In the genomic region with DNA sequence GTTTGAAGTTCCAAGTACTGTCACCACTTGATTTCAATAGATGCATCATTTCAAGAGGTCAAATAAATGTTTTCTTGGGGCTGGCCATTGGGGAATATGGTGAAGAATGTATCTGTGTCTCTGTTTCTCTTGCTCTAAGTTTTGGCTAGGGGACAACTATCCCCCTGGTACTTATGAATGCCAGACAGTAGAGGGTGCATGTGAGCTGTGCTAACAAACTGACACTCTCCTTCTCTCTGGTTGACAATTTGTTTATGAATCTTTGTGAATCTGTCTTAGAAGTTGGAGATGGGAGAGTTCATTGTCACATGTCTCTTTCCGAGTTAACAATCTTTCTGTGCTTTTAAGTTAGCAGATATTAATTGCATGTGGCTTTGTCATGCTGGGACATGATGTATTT, we compare ENCODE assay signal across 12 mouse cellular contexts. TPM values are rescaled to one million over a fixed set of nuclear protein-coding genes. Genes with fewer than 3 reads are reported as not detected.
DNase-seq lines count a peak whose midpoint lies in the region; ATAC-seq and TF ChIP-seq lines count a peak whose summit lies in the region.
"Had no signal": no experiment of that assay in that cellular context is flagged by ENCODE, and none has a peak within 500 bp of the region (broad histone marks: within the 10 kb centered on the region; RNA-seq: fewer than 3 reads in every experiment).

No protein-coding gene starts in this region.

- peak; percentile 86 for ATAC-seq in frontal cortex, adult (ENCODE audit: low TSS enrichment)
- ATAC-seq in limb, embryonic 14.5 days (ENCODE audit: low FRiP score, low read depth) = no peak
- no peak for ATAC-seq in activated CD4-positive, CD25-positive, alpha-beta regulatory T cell, adult 4 months

- H3K4me3 ChIP-seq in limb, embryonic 14.5 days (replicated peaks; ENCODE audit: low read length) = no peak overlapping the region
- no peak overlapping the region for H3K4me3 ChIP-seq in limb, embryonic 10.5 days
- H3K4me3 ChIP-seq: liver, embryonic 15.5 days had no signal

- H3K4me1 ChIP-seq in limb, embryonic 14.5 days (ENCODE audit: control insufficient read depth, insufficient read depth, low read length) = no peaks in the 10 kb centered on the region
- no peaks in the 10 kb centered on the region for H3K4me1 ChIP-seq in limb, embryonic 10.5 days
- H3K4me1 ChIP-seq: liver, embryonic 15.5 days had no signal

- DNase-seq in frontal cortex, postnatal 25 days (ENCODE audit: low spot score in 2 of 2) = no peak
- DNase-seq in limb, embryonic 14.5 days (ENCODE audit: low spot score) = peak; percentile 30
- DNase-seq in limb, embryonic 10.5 days (ENCODE audit: low spot score) = no peak
- DNase-seq in MEL-GATA-1-ER (ENCODE audit: extremely low read depth, low read depth) = peak; percentile 1
- peak; percentile 11 to 48 for DNase-seq in left cerebral cortex, postnatal 25 days (ENCODE audit: low spot score in 2 of 2)
- no peak for DNase-seq in urinary bladder, postnatal 36 days (ENCODE audit: low spot score in 2 of 2)
- DNase-seq: thymus, adult 18-20 months had no signal

- WGBS in limb, embryonic 14.5 days = 55% methylated on average over 1 of the region's 1 CpGs
- 50% methylated on average over 1 of the region's 1 CpGs for WGBS in limb, embryonic 10.5 days

- no peak overlapping the region for H3K4me2 ChIP-seq in limb, embryonic 14.5 days (replicated peaks; ENCODE audit: low read depth, low read length, severe bottlenecking)
- H3K4me2 ChIP-seq: liver, embryonic 15.5 days had no signal

- intact Hi-C loops in left cerebral cortex, postnatal 25 days (cut with DNase I) = loop anchor here (5.0 to 10.0 kb wide), 4 partner anchors 77 to 942 kb away; a partner anchor contains a TSS

- no peaks in the 10 kb centered on the region for H3K27me3 ChIP-seq in limb, embryonic 14.5 days (ENCODE audit: control insufficient read depth, insufficient read depth, low read length)
- no peaks in the 10 kb centered on the region for H3K27me3 ChIP-seq in limb, embryonic 10.5 days (ENCODE audit: low read depth, poor library complexity, severe bottlenecking)
- H3K27me3 ChIP-seq: liver, embryonic 15.5 days had no signal

- no peaks in the 10 kb centered on the region for H3K9me3 ChIP-seq in limb, embryonic 14.5 days (ENCODE audit: control insufficient read depth, low read length)
- no peaks in the 10 kb centered on the region for H3K9me3 ChIP-seq in limb, embryonic 10.5 days (replicated peaks)
- H3K9me3 ChIP-seq: liver, embryonic 15.5 days had no signal

- H3K27ac ChIP-seq in limb, embryonic 14.5 days (replicated peaks; ENCODE audit: low read depth, low read length) = no peak overlapping the region
- no peak overlapping the region for H3K27ac ChIP-seq in limb, embryonic 10.5 days
- H3K27ac ChIP-seq: liver, embryonic 15.5 days had no signal

- H3K36me3 ChIP-seq in limb, embryonic 14.5 days (ENCODE audit: control insufficient read depth, insufficient read depth, low read length) = no peaks in the 10 kb centered on the region
- H3K36me3 ChIP-seq in limb, embryonic 10.5 days = no peaks in the 10 kb centered on the region
- H3K36me3 ChIP-seq: liver, embryonic 15.5 days had no signal

- no peak overlapping the region for H3K9ac ChIP-seq in limb, embryonic 14.5 days (ENCODE audit: low read depth, low read length, severe bottlenecking)
- H3K9ac ChIP-seq: liver, embryonic 15.5 days had no signal

- TF ChIP-seq POLR2A in limb, embryonic 14.5 days (IDR thresholded peaks at IDR 0.05; ENCODE audit: borderline replicate concordance, extremely low read depth, insufficient read depth, insufficient read length) = no peak

RNA-seq across cellular contexts. Expression of a gene that starts 39.2 kb away (rescaled TPM):
- polyA plus RNA-seq in limb, embryonic 14.5 days (2012; rRNA removed) = not detected in 2 replicates
- not detected in 2 replicates for polyA plus RNA-seq in limb, embryonic 14.5 days (2014; fragmentation: Nextera tagmentation; extraction: Ambion mirVana)
- polyA plus RNA-seq in limb, embryonic 10.5 days (2016; fragmentation: Nextera tagmentation; extraction: Ambion mirVana) = not detected in 2 replicates
- total RNA-seq in left cerebral cortex, postnatal 25 days (2021) = under 1 TPM; 0.23 TPM
- not detected for polyA plus RNA-seq in activated CD4-positive, CD25-positive, alpha-beta regulatory T cell, adult 4 months (2017; shearing (Covaris generic))
- polyA plus RNA-seq: frontal cortex, adult 2 months; liver, embryonic 15.5 days; neural tube, embryonic 14.5 days had no signal

Comparison
In these comparisons a context has a peak if more than half of its experiments do, and no peak if none do; other contexts are left out.
1. DNase-seq: peak in limb, embryonic 14.5 days (single experiment), MEL-GATA-1-ER (single experiment) and left cerebral cortex, postnatal 25 days (2 of 2); none in frontal cortex, postnatal 25 days (0 of 2), limb, embryonic 10.5 days (single experiment) and urinary bladder, postnatal 36 days (0 of 2).